In the genomic region with DNA sequence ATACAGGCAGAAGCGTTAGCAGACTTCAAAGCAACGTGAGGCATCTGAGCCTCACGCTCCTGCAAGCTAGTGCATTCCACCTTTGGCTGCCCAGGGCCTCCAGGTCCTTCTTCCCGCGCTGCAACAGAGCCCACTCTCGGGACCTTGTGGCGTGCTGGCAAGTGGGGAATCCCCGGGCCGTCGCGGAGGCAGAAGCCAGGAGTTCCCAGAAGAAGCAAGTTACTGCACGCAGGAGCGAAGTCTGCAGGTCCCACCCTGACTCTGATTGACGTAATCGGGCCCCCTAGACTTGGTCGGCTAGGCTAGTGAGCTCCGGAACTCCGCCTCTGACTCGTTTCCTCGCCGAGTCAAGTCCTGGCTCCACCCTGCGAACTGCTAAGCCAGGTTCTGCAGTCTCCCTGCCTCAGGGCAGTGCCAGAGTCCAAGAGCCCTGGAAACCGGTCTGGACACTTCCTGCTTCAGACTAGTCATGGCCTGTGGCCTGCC, we compare ENCODE assay signal across 8 mouse cellular contexts. TPM values are rescaled to one million over a fixed set of nuclear protein-coding genes. Genes with fewer than 3 reads are reported as not detected.
DNase-seq lines count a peak whose midpoint lies in the region; ATAC-seq lines count a peak whose summit lies in the region.

No protein-coding gene starts in this region.

- H3K27ac ChIP-seq in embryonic facial prominence, embryonic 10.5 days (replicated peaks), result peak overlapping the region; percentile 97
- peak overlapping the region; percentile 95 for H3K27ac ChIP-seq in heart, embryonic 10.5 days
- H3K27ac ChIP-seq in kidney, embryonic 14.5 days (ENCODE audit: low read depth, low read length), result peak overlapping the region; percentile 99

- H3K4me1 ChIP-seq in embryonic facial prominence, embryonic 10.5 days, result peaks cover 75% of the 10 kb centered on the region
- H3K4me1 ChIP-seq in heart, embryonic 10.5 days, result peaks cover 61% of the 10 kb centered on the region
- H3K4me1 ChIP-seq in kidney, embryonic 14.5 days (ENCODE audit: control insufficient read depth, insufficient read depth, low read length), result peaks cover 46% of the 10 kb centered on the region

- no peaks in the 10 kb centered on the region for H3K9me3 ChIP-seq in embryonic facial prominence, embryonic 10.5 days
- H3K9me3 ChIP-seq in heart, embryonic 10.5 days, result no peaks in the 10 kb centered on the region
- H3K9me3 ChIP-seq in kidney, embryonic 14.5 days (ENCODE audit: control insufficient read depth, low read length), result no peaks in the 10 kb centered on the region

- peak; percentile 58 for ATAC-seq in kidney, embryonic 14.5 days (ENCODE audit: low FRiP score, low TSS enrichment)

- 0% methylated on average over 23 of the region's 23 CpGs for WGBS in embryonic facial prominence, embryonic 10.5 days
- under 1% methylated on average over 23 of the region's 23 CpGs for WGBS in heart, embryonic 10.5 days
- WGBS in kidney, embryonic 14.5 days, result under 1% methylated on average over 23 of the region's 23 CpGs

- H3K9ac ChIP-seq in kidney, embryonic 14.5 days (ENCODE audit: low read depth, low read length), result peak overlapping the region; percentile 73

- DNase-seq in cerebellum, adult 9-11 months, result peak; percentile 66
- no peak for DNase-seq in cerebellum, adult 11 months
- DNase-seq in embryonic facial prominence, embryonic 10.5 days (ENCODE audit: low spot score), result peak; percentile 90
- peak; percentile 94 for DNase-seq in heart, embryonic 10.5 days (ENCODE audit: low spot score)
- peak; percentile 95 for DNase-seq in lung, postnatal 25 days (ENCODE audit: low spot score)
- DNase-seq in retina, postnatal 1 day, result peak; percentile 60
- DNase-seq in frontal cortex, postnatal 36 days (ENCODE audit: low spot score in 2 of 2), result no peak

- peak overlapping the region; percentile 59 for H3K4me3 ChIP-seq in embryonic facial prominence, embryonic 10.5 days
- H3K4me3 ChIP-seq in heart, embryonic 10.5 days, result peak overlapping the region; percentile 65
- H3K4me3 ChIP-seq in kidney, embryonic 14.5 days (ENCODE audit: low read length), result peak overlapping the region; percentile 48

- H3K4me2 ChIP-seq in kidney, embryonic 14.5 days (replicated peaks; ENCODE audit: low read depth, low read length), result peak overlapping the region; percentile 84

- no peaks in the 10 kb centered on the region for H3K27me3 ChIP-seq in embryonic facial prominence, embryonic 10.5 days (replicated peaks; ENCODE audit: low read depth, poor library complexity, severe bottlenecking)
- no peaks in the 10 kb centered on the region for H3K27me3 ChIP-seq in heart, embryonic 10.5 days (ENCODE audit: insufficient read depth, poor library complexity, severe bottlenecking)
- H3K27me3 ChIP-seq in kidney, embryonic 14.5 days (ENCODE audit: control insufficient read depth, insufficient read depth, low read length), result no peaks in the 10 kb centered on the region

- H3K36me3 ChIP-seq in embryonic facial prominence, embryonic 10.5 days (replicated peaks), result peaks cover 3% of the 10 kb centered on the region; the same call in 1 of the 2 replicates
- no peaks in the 10 kb centered on the region for H3K36me3 ChIP-seq in heart, embryonic 10.5 days
- H3K36me3 ChIP-seq in kidney, embryonic 14.5 days (ENCODE audit: control insufficient read depth, insufficient read depth, low read length), result no peaks in the 10 kb centered on the region

RNA-seq across cellular contexts. Expression of a gene that starts 6.0 kb away (rescaled TPM):
- 140 and 148 TPM in 2 replicates for polyA plus RNA-seq in embryonic facial prominence, embryonic 10.5 days (2016; fragmentation: Nextera tagmentation; extraction: Ambion mirVana)
- polyA plus RNA-seq in heart, embryonic 10.5 days (2016; fragmentation: Nextera tagmentation; extraction: Ambion mirVana), result 71.6 and 103 TPM in 2 replicates
- polyA plus RNA-seq in kidney, embryonic 14.5 days (2014; fragmentation: Nextera tagmentation; extraction: Ambion mirVana), result 81.9 and 88.9 TPM in 2 replicates

RNA-seq across cellular contexts. Expression of a gene that starts 29.4 kb away (rescaled TPM):
- 69.1 and 71.2 TPM in 2 replicates for polyA plus RNA-seq in embryonic facial prominence, embryonic 10.5 days (2016; fragmentation: Nextera tagmentation; extraction: Ambion mirVana)
- 59.8 and 64.6 TPM in 2 replicates for polyA plus RNA-seq in heart, embryonic 10.5 days (2016; fragmentation: Nextera tagmentation; extraction: Ambion mirVana)
- polyA plus RNA-seq in kidney, embryonic 14.5 days (2014; fragmentation: Nextera tagmentation; extraction: Ambion mirVana), result 65.4 and 82.3 TPM in 2 replicates

RNA-seq across cellular contexts. Expression of a gene that starts 31.0 kb away (rescaled TPM):
- 30.4 and 30.8 TPM in 2 replicates for polyA plus RNA-seq in embryonic facial prominence, embryonic 10.5 days (2016; fragmentation: Nextera tagmentation; extraction: Ambion mirVana)
- 22.2 and 25.0 TPM in 2 replicates for polyA plus RNA-seq in heart, embryonic 10.5 days (2016; fragmentation: Nextera tagmentation; extraction: Ambion mirVana)
- polyA plus RNA-seq in kidney, embryonic 14.5 days (2014; fragmentation: Nextera tagmentation; extraction: Ambion mirVana), result 28.1 and 33.1 TPM in 2 replicates

RNA-seq across cellular contexts. Expression of a gene that starts 44.6 kb away (rescaled TPM):
- 4.3 and 5.5 TPM in 2 replicates for polyA plus RNA-seq in embryonic facial prominence, embryonic 10.5 days (2016; fragmentation: Nextera tagmentation; extraction: Ambion mirVana)
- 18.5 and 19.3 TPM in 2 replicates for polyA plus RNA-seq in heart, embryonic 10.5 days (2016; fragmentation: Nextera tagmentation; extraction: Ambion mirVana)
- polyA plus RNA-seq in kidney, embryonic 14.5 days (2014; fragmentation: Nextera tagmentation; extraction: Ambion mirVana), result 6.3 and 8.9 TPM in 2 replicates

Comparison
In these comparisons a context has a peak if more than half of its experiments do, and no peak if none do; other contexts are left out.
1. DNase-seq: peak in cerebellum, adult 9-11 months (single experiment), embryonic facial prominence, embryonic 10.5 days (single experiment), heart, embryonic 10.5 days (single experiment), lung, postnatal 25 days (single experiment) and retina, postnatal 1 day (single experiment); none in cerebellum, adult 11 months (single experiment) and frontal cortex, postnatal 36 days (0 of 2).
2. Peak in every context shown above with its lines, with median percentiles within 50 percentile points of each other: H3K27ac ChIP-seq and H3K4me3 ChIP-seq.